Mouse (Mus musculus) hindbrain, embryonic 16.5 days (tissue): ENCODE data around the gene Pkig. TPM values are rescaled to one million over a fixed set of nuclear protein-coding genes. Genes with fewer than 3 reads are reported as not detected.

Experiments
- ATAC-seq: fragments of 200-750 bp; cut with Nextera tagmentation; 2 replicates; pipeline ENCODE4 v1.8.0; 2017; ENCODE audit warnings: moderate TSS enrichment, moderate library complexity
- H3K27ac ChIP-seq: fragments of 300-500 bp; sonication (generic); 2 replicates; pipeline ENCODE4 v1.5.1; 2014; ENCODE audit warnings: low read depth, mild to moderate bottlenecking, control low read depth, low read length, moderate library complexity
- H3K27me3 ChIP-seq: fragments of 300-500 bp; sonication (generic); replicated peaks from 2 replicates; pipeline ENCODE4 v1.6.1; 2014; ENCODE audit warnings: low read length; ENCODE audit not compliant: control insufficient read depth, insufficient read depth
- H3K36me3 ChIP-seq: fragments of 300-500 bp; sonication (generic); 2 replicates; pipeline ENCODE4 v1.6.1; 2014; ENCODE audit warnings: mild to moderate bottlenecking, low read length, moderate library complexity, mixed read lengths; ENCODE audit not compliant: control insufficient read depth, insufficient read depth
- H3K4me1 ChIP-seq: fragments of 300-500 bp; sonication (generic); 2 replicates; pipeline ENCODE4 v1.6.1; 2014; ENCODE audit warnings: low read depth, low read length; ENCODE audit not compliant: control insufficient read depth, insufficient read depth
- H3K4me2 ChIP-seq: fragments of 300-500 bp; sonication (generic); 2 replicates; pipeline ENCODE4 v1.6.1; 2014; ENCODE audit warnings: mild to moderate bottlenecking, low read length, control low read depth, moderate library complexity
- H3K4me3 ChIP-seq: fragments of 300-500 bp; sonication (generic); 2 replicates; pipeline ENCODE4 v1.5.1; 2014; ENCODE audit warnings: mild to moderate bottlenecking, low read length, control low read depth, moderate library complexity
- H3K9ac ChIP-seq: fragments of 300-500 bp; sonication (generic); 2 replicates; pipeline ENCODE4 v1.6.1; 2014; ENCODE audit warnings: low read depth, mild to moderate bottlenecking, control low read depth, low read length, moderate library complexity
- H3K9me3 ChIP-seq: fragments of 300-500 bp; sonication (generic); 2 replicates; pipeline ENCODE4 v1.6.1; 2014; ENCODE audit warnings: mild to moderate bottlenecking, low read length, moderate library complexity; ENCODE audit not compliant: control insufficient read depth
- whole genome bisulfite sequencing: fragments of 180-500 bp; shearing (Covaris S2); extraction: QIAGEN DNeasy Blood & Tissue Kit; methylation state at CpG from one replicate; pipeline ENCODE4 v1.1.7; 2014; 5-methylcytosine and 5-hydroxymethylcytosine counted together
- polyA plus RNA-seq: library from polyadenylated mRNA; unstranded; fragments of >200 nt; fragmentation: Nextera tagmentation; extraction: Ambion mirVana; gene quantifications from 2 replicates; pipeline ENCODE4 v1.2.1, GENCODE M21; 2015

The Pkig gene
- polyA plus RNA-seq, 1 experiment from 2014 or later, result 127 TPM

DNA sequence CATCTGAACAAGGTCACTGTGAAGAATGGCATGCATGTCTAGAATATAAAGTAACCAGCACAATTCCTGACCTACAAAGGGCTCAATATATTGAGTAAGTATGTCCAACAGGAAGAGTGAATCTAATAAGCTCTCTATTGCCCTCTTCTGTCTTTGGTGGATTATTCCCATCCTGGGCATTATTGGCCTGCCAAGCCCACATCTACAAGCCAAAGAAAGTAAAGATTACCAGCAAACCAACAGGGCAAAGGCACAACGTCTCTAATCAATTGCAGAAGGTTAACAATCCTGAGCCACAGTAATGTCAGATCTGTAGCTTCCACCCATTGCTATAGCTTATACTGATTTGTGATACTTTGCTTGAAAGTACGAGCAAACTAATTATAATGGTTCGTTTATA is 17.7 kb upstream of the Pkig start:
- Histone ChIP-seq H3K9ac (no peak overlapping the region), H3K36me3 (no peaks in the 10 kb centered on the region), H3K27ac (no peak overlapping the region), H3K4me2 (no peak overlapping the region), H3K9me3 (no peaks in the 10 kb centered on the region), H3K27me3 (no peaks in the 10 kb centered on the region), H3K4me1 (peaks cover 19% of the 10 kb centered on the region), H3K4me3 (no peak overlapping the region)
- ATAC-seq, result no peak
- 80% methylated on average over 3 of the region's 3 CpGs for WGBS

DNA sequence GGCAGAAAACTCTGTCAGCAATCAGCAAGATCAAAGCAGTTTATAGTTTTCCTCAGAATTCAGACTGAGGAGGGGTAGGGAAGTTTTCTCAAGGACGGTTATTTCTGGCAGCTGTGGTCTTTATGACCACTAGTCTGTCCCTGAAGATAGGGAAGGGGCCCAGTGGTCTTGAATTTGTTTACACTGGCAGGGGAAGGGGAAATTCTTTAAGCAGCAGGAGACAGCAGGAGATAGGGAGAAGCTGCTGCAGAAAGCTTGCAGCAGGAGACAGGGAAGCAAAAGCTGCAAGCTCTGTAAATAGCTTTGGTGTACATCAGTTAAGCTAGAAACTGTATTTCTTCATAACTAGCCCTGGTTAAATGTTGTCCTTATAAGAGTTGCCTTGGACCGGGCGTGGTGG is 16.5 kb upstream of the Pkig start:
- no peak for ATAC-seq
- Histone ChIP-seq H3K4me3 (no peak overlapping the region), H3K9ac (no peak overlapping the region), H3K9me3 (no peaks in the 10 kb centered on the region), H3K36me3 (no peaks in the 10 kb centered on the region), H3K4me2 (no peak overlapping the region), H3K27me3 (no peaks in the 10 kb centered on the region), H3K27ac (no peak overlapping the region), H3K4me1 (peaks cover 19% of the 10 kb centered on the region)
- WGBS, result 82% methylated on average over 3 of the region's 3 CpGs

DNA sequence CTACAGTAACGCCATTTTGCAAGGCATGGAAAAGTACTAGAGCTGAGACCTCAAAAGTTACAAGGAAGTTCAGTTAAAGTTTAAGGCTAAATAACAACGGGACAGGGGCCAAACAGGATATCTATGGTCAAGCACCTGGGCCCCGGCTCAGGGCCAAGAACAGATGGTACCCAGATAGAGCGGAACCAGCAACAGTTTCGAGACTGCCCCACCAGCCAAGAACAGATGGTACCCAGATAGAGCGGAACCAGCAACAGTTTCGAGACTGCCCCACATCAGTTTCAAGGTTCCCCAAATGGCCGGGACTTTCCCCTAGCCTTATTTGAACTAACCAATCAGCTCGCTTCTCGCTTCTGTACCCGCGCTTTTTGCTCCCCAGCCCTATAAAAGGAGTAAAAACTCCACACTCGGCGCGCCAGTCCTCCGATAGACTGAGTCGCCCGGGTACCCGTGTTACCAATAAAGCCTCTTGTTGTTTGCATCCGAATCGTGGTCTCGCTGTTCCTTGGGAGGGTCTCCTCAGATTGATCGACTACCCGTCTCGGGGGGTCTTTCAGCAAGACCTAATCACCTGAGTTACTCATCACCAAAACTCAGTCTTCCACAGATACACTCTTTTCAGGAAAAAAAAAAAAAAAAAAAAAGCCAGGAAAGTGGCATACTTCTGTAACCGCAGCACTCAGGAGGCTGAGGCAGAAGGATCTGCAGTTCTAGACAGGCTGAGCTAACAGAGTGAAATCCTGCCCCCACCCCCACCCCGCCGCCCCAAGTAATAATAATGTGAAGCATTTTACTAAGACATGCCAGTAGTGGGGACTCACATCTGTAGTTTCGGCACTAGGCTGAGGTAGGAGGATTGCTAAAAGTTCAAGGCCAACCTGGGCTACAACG is 15.3 kb upstream of the Pkig start:
- Histone ChIP-seq H3K9me3 (no peaks in the 10 kb centered on the region), H3K4me3 (no peak overlapping the region), H3K27ac (no peak overlapping the region), H3K36me3 (no peaks in the 10 kb centered on the region), H3K4me2 (peak overlapping the region; percentile 62), H3K27me3 (no peaks in the 10 kb centered on the region), H3K4me1 (peaks cover 19% of the 10 kb centered on the region), H3K9ac (no peak overlapping the region)
- 85% methylated on average over 30 of the region's 30 CpGs for WGBS
- no peak for ATAC-seq

DNA sequence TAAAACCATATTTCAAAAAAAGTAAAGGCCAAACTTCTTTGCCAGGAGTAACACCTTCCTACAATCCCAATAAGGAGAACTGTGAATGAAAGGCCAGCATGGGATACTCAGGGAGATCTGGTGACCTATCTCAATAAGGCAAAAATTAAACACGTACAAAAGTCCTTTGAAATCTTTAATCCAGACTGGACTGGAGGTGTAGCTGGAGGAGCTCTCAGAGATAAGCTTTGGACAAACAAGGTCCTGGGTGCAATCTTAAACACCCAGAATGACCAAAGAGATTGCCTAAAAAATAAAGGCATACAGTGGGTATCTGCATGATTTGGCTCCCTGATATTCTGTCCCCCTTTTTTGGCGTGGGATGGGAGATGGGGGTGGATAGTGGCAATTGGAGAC is 14.6 kb upstream of the Pkig start:
- H3K9ac ChIP-seq, result peak overlapping the region; percentile 96
- H3K4me2 ChIP-seq, result peak overlapping the region; percentile 62
- no peaks in the 10 kb centered on the region for H3K27me3 ChIP-seq
- no peak for ATAC-seq
- WGBS, result 77% methylated on average over 2 of the region's 2 CpGs
- no peaks in the 10 kb centered on the region for H3K36me3 ChIP-seq
- peak overlapping the region; percentile 13; the same call in 1 of the 2 replicates for H3K27ac ChIP-seq
- H3K9me3 ChIP-seq, result no peaks in the 10 kb centered on the region
- peak overlapping the region; percentile 90 for H3K4me3 ChIP-seq
- peaks cover 19% of the 10 kb centered on the region for H3K4me1 ChIP-seq

DNA sequence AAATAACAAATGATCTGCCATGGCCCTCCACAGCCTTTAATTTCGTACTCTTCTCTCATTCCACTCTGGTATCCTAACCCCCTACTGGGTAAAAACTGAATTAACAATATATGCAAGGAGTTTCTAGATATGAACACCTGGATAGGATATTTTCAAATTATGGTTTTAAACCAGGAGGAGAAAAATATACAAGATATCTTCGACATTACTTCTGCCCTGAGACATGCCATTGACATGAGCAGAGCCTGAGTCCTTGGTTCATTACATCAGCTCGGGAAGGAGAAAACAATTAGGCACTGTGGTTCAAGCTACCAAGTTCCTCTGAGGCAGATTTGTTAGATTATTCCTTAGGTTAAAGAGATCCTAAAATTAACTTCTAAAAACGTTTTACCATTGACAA is 14.1 kb upstream of the Pkig start:
- peak overlapping the region; percentile 90 for H3K4me3 ChIP-seq
- H3K27ac ChIP-seq, result peak overlapping the region; percentile 98; the same call in 1 of the 2 replicates
- no peak for ATAC-seq
- H3K9ac ChIP-seq, result peak overlapping the region; percentile 96
- H3K27me3 ChIP-seq, result no peaks in the 10 kb centered on the region
- peaks cover 19% of the 10 kb centered on the region for H3K4me1 ChIP-seq
- no peaks in the 10 kb centered on the region for H3K36me3 ChIP-seq
- no peaks in the 10 kb centered on the region for H3K9me3 ChIP-seq
- peak overlapping the region; percentile 62 for H3K4me2 ChIP-seq
- 5% methylated on average over 4 of the region's 4 CpGs for WGBS

DNA sequence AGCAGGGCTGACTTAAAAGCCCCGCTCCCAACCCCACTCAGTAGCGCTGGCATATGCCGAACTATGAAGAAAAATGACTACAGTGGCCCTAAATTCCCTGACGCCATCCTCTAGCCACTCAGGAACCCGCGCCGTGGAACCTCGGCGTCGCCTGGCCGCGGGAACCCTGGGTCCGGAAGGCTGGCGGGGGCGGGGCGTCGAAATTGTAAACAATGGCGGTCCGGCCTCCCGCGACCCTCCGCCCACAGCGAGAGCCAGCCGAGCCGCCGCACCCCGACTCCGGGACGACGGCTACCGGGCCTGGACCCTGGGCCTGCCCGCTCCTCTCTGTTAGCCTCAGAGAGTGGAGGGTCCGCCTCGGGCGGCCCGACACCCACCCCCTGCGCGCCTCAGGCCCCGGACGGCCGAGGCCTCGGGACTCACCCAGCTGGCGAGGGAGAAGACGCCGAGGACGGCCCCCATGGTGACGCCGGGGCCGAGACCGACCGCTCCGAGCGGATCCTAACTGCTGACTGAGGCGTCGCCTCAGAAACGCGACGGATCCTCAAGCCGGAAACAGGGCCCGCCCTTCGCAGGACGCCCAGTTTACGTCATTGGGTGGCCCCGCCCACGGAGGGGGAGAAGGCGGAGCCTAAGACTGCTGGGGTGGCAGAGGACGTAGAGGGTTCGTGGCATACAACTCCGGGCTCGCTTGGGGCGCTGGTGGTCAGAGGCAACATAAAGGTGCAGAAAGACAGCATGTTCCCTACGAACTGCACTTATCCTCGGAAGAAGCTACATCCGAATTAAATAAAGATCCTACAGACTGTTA is 13.4 kb upstream of the Pkig start, which contains the start of gene Serinc3:
Gene Serinc3, minus strand, starts transcription at position 557 of the 811 bp plus-strand sequence.
- WGBS, result under 1% methylated on average over 73 of the region's 74 CpGs
- Histone ChIP-seq H3K27ac (peak within 1 kb of the TSS; percentile 98), H3K4me1 (peaks cover 17% of the 10 kb centered on the region), H3K27me3 (no peaks in the 10 kb centered on the region), H3K36me3 (no peaks in the 10 kb centered on the region), H3K4me2 (peak within 1 kb of the TSS; percentile 62), H3K9me3 (no peaks in the 10 kb centered on the region), H3K9ac (peak within 1 kb of the TSS; percentile 96), H3K4me3 (peak within 1 kb of the TSS; percentile 90)
- ATAC-seq, result peak; percentile 98

DNA sequence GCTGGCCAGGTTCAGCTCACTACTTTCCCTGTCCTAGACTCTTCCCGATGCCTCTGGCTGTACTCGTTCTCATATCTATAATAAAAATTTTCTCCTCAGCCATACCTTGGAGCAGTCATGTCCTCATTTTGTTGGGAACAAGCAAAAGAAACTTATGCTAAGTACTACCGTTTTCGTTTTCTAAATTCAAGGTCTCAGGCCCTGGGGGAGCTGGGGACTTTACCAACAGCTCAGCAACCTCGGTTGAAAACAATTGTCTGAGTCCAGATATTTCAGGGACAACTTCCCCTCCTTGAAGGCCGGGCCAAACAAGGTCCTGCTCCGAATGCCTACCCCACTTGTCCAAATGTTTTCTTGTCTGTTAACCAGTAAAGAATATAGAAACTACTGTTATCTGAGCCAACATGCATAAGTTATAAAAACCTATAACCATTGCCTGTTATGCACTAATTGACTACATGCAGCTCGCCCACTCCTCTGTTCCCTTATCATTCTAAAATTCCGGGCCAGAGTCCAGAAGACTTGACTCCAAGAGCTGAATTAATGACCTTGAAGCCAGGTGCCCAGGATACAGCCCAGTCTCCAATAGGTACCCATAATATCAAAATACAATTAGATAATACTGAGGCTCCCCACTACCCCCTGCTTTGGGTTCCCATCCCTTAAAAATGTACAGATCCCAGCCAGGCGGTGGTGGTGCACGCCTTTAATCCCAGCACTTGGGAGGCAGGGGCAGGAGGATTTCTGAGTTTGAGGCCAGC is 12.3 kb upstream of the Pkig start:
- H3K9me3 ChIP-seq, result peaks cover 6% of the 10 kb centered on the region
- H3K36me3 ChIP-seq, result no peaks in the 10 kb centered on the region
- no peak overlapping the region for H3K4me2 ChIP-seq
- no peak overlapping the region for H3K27ac ChIP-seq
- no peak overlapping the region for H3K4me3 ChIP-seq
- ATAC-seq, result no peak
- no peaks in the 10 kb centered on the region for H3K27me3 ChIP-seq
- no peak overlapping the region for H3K9ac ChIP-seq
- 82% methylated on average over 11 of the region's 11 CpGs for WGBS
- peaks cover 17% of the 10 kb centered on the region for H3K4me1 ChIP-seq

DNA sequence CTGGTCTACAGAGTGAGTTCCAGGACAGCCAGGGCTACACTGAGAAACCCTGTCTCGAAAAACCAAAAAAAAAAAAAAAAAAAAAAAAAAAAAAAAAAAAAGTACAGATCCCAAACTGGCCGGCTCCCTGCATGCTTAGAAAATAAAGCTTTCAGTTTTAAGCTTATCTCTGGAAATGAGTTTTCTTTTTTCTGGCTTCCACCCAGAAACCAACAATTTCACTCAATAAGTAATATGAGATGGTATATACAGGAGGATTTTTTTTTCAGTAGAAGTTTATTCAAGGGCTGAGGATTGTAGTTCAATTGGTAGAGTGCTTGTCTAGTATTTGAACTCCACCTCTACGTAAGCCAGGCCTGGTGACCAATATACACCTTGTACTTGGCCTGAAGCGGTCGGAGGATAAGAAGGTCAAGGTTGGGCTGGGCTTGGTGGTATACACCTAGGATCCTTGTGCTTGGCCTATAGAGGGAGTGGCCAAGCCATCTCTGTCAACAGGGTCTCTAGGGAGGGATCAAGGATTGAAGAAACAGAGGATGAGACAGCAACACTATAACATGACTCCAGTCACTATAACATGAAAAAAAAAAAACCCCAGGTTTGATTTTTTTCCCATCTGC is 11.6 kb upstream of the Pkig start:
- H3K4me3 ChIP-seq, result no peak overlapping the region
- no peak overlapping the region for H3K27ac ChIP-seq
- H3K27me3 ChIP-seq, result no peaks in the 10 kb centered on the region
- H3K4me2 ChIP-seq, result no peak overlapping the region
- WGBS, result 94% methylated on average over 5 of the region's 5 CpGs
- H3K36me3 ChIP-seq, result no peaks in the 10 kb centered on the region
- H3K9ac ChIP-seq, result no peak overlapping the region
- peaks cover 17% of the 10 kb centered on the region for H3K4me1 ChIP-seq
- peaks cover 6% of the 10 kb centered on the region for H3K9me3 ChIP-seq
- no peak for ATAC-seq
